Mouse (Mus musculus): ENCODE results near the gene Krt12.

Krt12 gene

GRCm38 (mm10) chr11:99422159-99422558, at the start of gene Krt12:
Gene Krt12, minus strand, starts transcription at chr11:99422259.
- DNase-seq (ENCODE audit: low spot score in 2 of 2) = no peak

- DNase-seq (ENCODE audit: low spot score in 2 of 2) = no peak
These were observed 47.2 kb upstream of the Krt12 start for GRCm38 (mm10) chr11:99469228-99469627.

- no peak for DNase-seq (ENCODE audit: low spot score in 2 of 2)
These were observed 46.5 kb upstream of the Krt12 start for GRCm38 (mm10) chr11:99468566-99468965.

GRCm38 (mm10) chr11:99466316-99466715, 44.3 kb upstream of the Krt12 start:
- no peak for DNase-seq (ENCODE audit: low spot score in 2 of 2)

GRCm38 (mm10) chr11:99464836-99465235, 42.8 kb upstream of the Krt12 start:
- DNase-seq (ENCODE audit: low spot score in 2 of 2) = peak; percentile 71 to 88

- peak; percentile 54 to 74 for DNase-seq (ENCODE audit: low spot score in 2 of 2)
These were observed 41.1 kb upstream of the Krt12 start for GRCm38 (mm10) chr11:99463155-99463554.

- no peak for DNase-seq (ENCODE audit: low spot score in 2 of 2)
These were observed 39.7 kb upstream of the Krt12 start for GRCm38 (mm10) chr11:99461736-99462135.

GRCm38 (mm10) chr11:99458887-99459286, 36.8 kb upstream of the Krt12 start:
- DNase-seq (ENCODE audit: low spot score in 2 of 2) = no peak

- no peak for DNase-seq (ENCODE audit: low spot score in 2 of 2)
These were observed 32.7 kb upstream of the Krt12 start for GRCm38 (mm10) chr11:99454759-99455158.

GRCm38 (mm10) chr11:99454044-99454443, 32.0 kb upstream of the Krt12 start:
- no peak for DNase-seq (ENCODE audit: low spot score in 2 of 2)

- no peak for DNase-seq (ENCODE audit: low spot score in 2 of 2)
These were observed 26.7 kb upstream of the Krt12 start for GRCm38 (mm10) chr11:99448769-99449168.

GRCm38 (mm10) chr11:99441220-99441619, 19.2 kb upstream of the Krt12 start:
- no peak for DNase-seq (ENCODE audit: low spot score in 2 of 2)

GRCm38 (mm10) chr11:99439465-99439864, 17.4 kb upstream of the Krt12 start:
- DNase-seq (ENCODE audit: low spot score in 2 of 2) = no peak

GRCm38 (mm10) chr11:99437972-99438371, 15.9 kb upstream of the Krt12 start, which contains the start of gene Krt20:
Gene Krt20, minus strand, starts transcription at chr11:99438150.
- DNase-seq (ENCODE audit: low spot score in 2 of 2) = no peak

GRCm38 (mm10) chr11:99436625-99437024, 14.6 kb upstream of the Krt12 start:
- DNase-seq (ENCODE audit: low spot score in 2 of 2) = no peak

GRCm38 (mm10) chr11:99430670-99431069, 8.6 kb upstream of the Krt12 start:
- DNase-seq (ENCODE audit: low spot score in 2 of 2) = peak in 1 of 2 experiments; percentile 64

- DNase-seq (ENCODE audit: low spot score in 2 of 2) = no peak
These were observed 1.5 kb downstream of the Krt12 start for GRCm38 (mm10) chr11:99420586-99420985.

GRCm38 (mm10) chr11:99417819-99418218, 4.2 kb downstream of the Krt12 start:
- DNase-seq (ENCODE audit: low spot score in 2 of 2) = no peak

GRCm38 (mm10) chr11:99416902-99417301, 5.2 kb downstream of the Krt12 start:
- DNase-seq (ENCODE audit: low spot score in 2 of 2) = no peak

GRCm38 (mm10) chr11:99414463-99415147, 7.5 kb downstream of the Krt12 start:
- no peak for DNase-seq (ENCODE audit: low spot score in 2 of 2)

GRCm38 (mm10) chr11:99413247-99413646, 8.8 kb downstream of the Krt12 start:
- DNase-seq (ENCODE audit: low spot score in 2 of 2) = peak in 1 of 2 experiments; percentile 10

GRCm38 (mm10) chr11:99406186-99406585, 15.9 kb downstream of the Krt12 start:
- no peak for DNase-seq (ENCODE audit: low spot score in 2 of 2)

- no peak for DNase-seq (ENCODE audit: low spot score in 2 of 2)
These were observed 22.0 kb downstream of the Krt12 start for GRCm38 (mm10) chr11:99399956-99400549.
